Mouse (Mus musculus) naive thymus-derived CD4-positive, alpha-beta T cell, adult 5 months (primary cell): Measurements from ENCODE around the gene H2-D1. TPM values are rescaled to one million over a fixed set of nuclear protein-coding genes. Genes with fewer than 3 reads are reported as not detected.

Experiments used
- polyA plus RNA-seq: library from polyadenylated mRNA; unstranded; fragments of 100-300 nt; shearing (Covaris generic); gene quantifications from one replicate; pipeline ENCODE4 v1.2.1, GENCODE M21; 2017

The H2-D1 gene
- polyA plus RNA-seq: 5,786 TPM

GRCm38 (mm10) chr17:35262664-35263522 lies at the start of gene H2-D1:
Gene H2-D1, plus strand, starts transcription at chr17:35262730.

GRCm38 (mm10) chr17:35220156-35220952 lies 42.2 kb upstream of the H2-D1 start, which contains the start of gene Gm16181:
Gene Gm16181, plus strand, starts transcription at chr17:35220834.

GRCm38 (mm10) chr17:35233114-35233980 lies 29.2 kb upstream of the H2-D1 start, which contains the start of gene Atp6v1g2:
Gene Atp6v1g2, plus strand, starts transcription at chr17:35233660.

GRCm38 (mm10) chr17:35235614-35236389 lies 26.7 kb upstream of the H2-D1 start, which contains the start of gene Nfkbil1:
Gene Nfkbil1, minus strand, starts transcription at chr17:35235792.

GRCm38 (mm10) chr17:35241305-35242014 lies 21.1 kb upstream of the H2-D1 start, which contains the start of gene Ddx39b:
Gene Ddx39b, plus strand, starts transcription at chr17:35241746.

Other genes with a start within 250 kb of the H2-D1 start
- gene Vwa7, start 246.2 kb upstream of the H2-D1 start, polyA plus RNA-seq: not detected
- gene Sapcd1, start 234.7 kb upstream of the H2-D1 start, polyA plus RNA-seq: not detected
- 4.4 TPM for gene Msh5, start 216.0 kb upstream of the H2-D1 start, polyA plus RNA-seq
- gene Clic1, start 212.8 kb upstream of the H2-D1 start, polyA plus RNA-seq: 228 TPM
- gene Ddah2, start 203.7 kb upstream of the H2-D1 start, polyA plus RNA-seq: 0.95 TPM
- not detected for gene Ly6g6c, start 197.3 kb upstream of the H2-D1 start, polyA plus RNA-seq
- gene Mpig6b, start 196.5 kb upstream of the H2-D1 start, polyA plus RNA-seq: not detected
- not detected for gene Ly6g6e, start 185.8 kb upstream of the H2-D1 start, polyA plus RNA-seq
- not detected for gene Ly6g6d, start 184.7 kb upstream of the H2-D1 start, polyA plus RNA-seq
- gene Ly6g6f, start 177.1 kb upstream of the H2-D1 start, polyA plus RNA-seq: not detected
- 90.2 TPM for gene Abhd16a, start 173.5 kb upstream of the H2-D1 start, polyA plus RNA-seq
- gene Ly6g5c, start 154.5 kb upstream of the H2-D1 start, polyA plus RNA-seq: not detected
- 1.2 TPM for gene Ly6g5b, start 147.3 kb upstream of the H2-D1 start, polyA plus RNA-seq
- gene Gpank1, start 141.3 kb upstream of the H2-D1 start, polyA plus RNA-seq: 64.4 TPM
- 190 TPM for gene Csnk2b, start 140.7 kb upstream of the H2-D1 start, polyA plus RNA-seq
- 0.75 TPM for gene D17H6S53E, start 136.4 kb upstream of the H2-D1 start, polyA plus RNA-seq
- not detected for gene Apom, start 130.7 kb upstream of the H2-D1 start, polyA plus RNA-seq
- gene Bag6, start 127.6 kb upstream of the H2-D1 start, polyA plus RNA-seq: 77.8 TPM
- 31.3 TPM for gene Prrc2a, start 97.8 kb upstream of the H2-D1 start, polyA plus RNA-seq
- gene Aif1, start 86.7 kb upstream of the H2-D1 start, polyA plus RNA-seq: not detected
- 1.8 TPM for gene Lst1, start 74.3 kb upstream of the H2-D1 start, polyA plus RNA-seq
- gene Ltb, start 68.3 kb upstream of the H2-D1 start, polyA plus RNA-seq: 754 TPM
- gene Tnf, start 60.7 kb upstream of the H2-D1 start, polyA plus RNA-seq: 4.2 TPM
- 24.6 TPM for gene Lta, start 57.4 kb upstream of the H2-D1 start, polyA plus RNA-seq
- gene Gm16181, start 41.9 kb upstream of the H2-D1 start, polyA plus RNA-seq: not detected
- 1.4 TPM for gene Atp6v1g2, start 29.1 kb upstream of the H2-D1 start, polyA plus RNA-seq
- gene Nfkbil1, start 26.9 kb upstream of the H2-D1 start, polyA plus RNA-seq: 16.0 TPM
- 192 TPM for gene Ddx39b, start 21.0 kb upstream of the H2-D1 start, polyA plus RNA-seq
- gene H2-Q1, start 57.7 kb downstream of the H2-D1 start, polyA plus RNA-seq: not detected
- gene H2-Q2, start 79.5 kb downstream of the H2-D1 start, polyA plus RNA-seq: 7.0 TPM
- gene H2-Q4, start 116.9 kb downstream of the H2-D1 start, polyA plus RNA-seq: 50.9 TPM
- 505 TPM for gene H2-Q6, start 162.1 kb downstream of the H2-D1 start, polyA plus RNA-seq
- 1,681 TPM for gene H2-Q7, start 176.4 kb downstream of the H2-D1 start, polyA plus RNA-seq
- gene H2-Q10, start 207.4 kb downstream of the H2-D1 start, polyA plus RNA-seq: 24.6 TPM
- not detected for gene Pou5f1, start 243.3 kb downstream of the H2-D1 start, polyA plus RNA-seq